Mouse (Mus musculus): ENCODE measurements around the gene Dusp3. TPM values are rescaled to one million over a fixed set of nuclear protein-coding genes. Genes with fewer than 3 reads are reported as not detected.

Gene Dusp3
- total RNA-seq, 2 experiments from 2014 or later, result 122 to 136 TPM

DNA sequence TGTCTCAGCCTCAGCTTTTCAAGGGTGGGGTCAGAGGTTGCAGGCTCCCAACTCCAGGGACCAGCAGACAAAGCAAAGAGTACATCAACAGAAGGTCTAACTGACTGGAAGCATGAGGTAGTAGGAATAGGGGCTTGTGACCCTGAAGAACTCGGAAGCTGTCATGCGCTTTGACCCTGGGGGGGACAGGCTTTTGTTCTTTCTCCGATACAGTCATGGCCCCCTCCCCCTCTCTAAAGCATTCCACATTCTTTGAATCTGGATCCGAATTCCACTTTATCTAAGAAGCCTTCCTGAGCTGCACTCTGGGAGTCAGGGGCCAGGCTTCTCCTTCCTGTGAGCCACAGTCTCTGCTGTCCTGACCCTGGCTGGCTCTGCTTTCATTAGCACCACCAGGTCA lies 54.8 kb downstream of the Dusp3 start:
- DNase-seq, result no peak

DNA sequence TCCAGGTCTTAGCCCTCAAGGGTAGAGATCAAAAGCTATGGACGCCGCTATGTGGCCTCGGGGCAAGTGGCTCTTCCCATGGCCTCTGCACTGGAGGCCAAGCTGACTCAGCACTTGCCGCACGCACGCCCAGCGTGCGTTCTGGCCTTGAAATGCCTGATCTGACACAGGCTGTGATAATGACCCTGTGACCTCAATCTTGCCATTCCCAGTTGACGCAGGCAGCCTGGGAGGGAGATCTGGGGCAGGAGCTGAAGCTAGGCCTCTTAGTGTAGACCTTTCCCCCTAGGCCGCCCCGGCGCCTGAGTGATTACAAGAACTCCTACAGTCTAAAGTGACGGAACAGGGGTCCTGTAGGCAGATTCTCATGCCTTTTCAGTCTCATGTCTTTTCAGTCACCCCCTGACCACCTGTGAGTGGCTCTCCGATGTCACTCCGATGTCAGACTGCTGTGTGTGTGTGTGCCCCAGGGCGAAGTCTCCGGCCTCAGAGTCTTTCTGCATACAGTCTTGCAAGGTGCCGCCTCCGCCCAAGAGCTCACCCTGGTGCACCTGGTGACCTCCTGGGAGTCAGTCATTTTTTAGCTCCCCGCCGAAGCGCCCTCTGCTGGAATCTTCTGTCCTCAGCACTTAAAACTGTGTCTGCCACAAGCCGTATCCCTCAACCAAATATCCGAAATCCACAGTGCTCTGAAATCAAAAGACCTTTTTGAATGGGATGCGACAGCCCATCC lies 58.6 kb downstream of the Dusp3 start:
- DNase-seq, result peak; percentile 36

DNA sequence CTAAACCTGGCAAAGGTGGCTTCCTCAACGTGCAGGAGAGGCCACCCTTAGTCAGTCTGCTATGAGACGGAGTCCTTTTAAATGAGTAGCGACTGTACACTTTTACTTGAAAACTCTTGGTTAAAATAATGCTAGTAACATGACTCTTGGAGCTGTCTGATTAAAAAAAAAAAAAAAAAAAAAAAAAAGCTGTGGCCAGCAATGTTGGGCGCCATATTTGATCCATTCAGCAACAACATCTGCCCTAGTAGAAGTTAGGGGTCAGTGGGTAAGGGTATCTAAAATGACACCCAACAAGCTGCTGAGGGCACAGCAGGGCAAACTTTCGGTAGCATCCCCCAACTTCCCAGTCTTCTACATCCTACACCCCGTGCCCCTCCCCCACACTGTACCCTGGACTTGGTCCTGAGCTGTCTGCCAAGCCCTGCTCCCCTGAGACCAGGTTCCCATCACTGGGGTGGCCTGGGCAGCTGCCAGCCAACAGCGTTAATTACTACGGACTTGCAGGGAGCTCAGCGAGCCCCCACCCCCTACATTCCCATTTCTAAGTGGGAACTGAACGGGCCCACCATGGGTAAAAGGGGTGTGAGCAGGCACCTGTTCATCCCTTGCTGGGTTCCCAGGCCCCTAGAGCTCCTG lies 59.7 kb downstream of the Dusp3 start:
- DNase-seq, result no peak

DNA sequence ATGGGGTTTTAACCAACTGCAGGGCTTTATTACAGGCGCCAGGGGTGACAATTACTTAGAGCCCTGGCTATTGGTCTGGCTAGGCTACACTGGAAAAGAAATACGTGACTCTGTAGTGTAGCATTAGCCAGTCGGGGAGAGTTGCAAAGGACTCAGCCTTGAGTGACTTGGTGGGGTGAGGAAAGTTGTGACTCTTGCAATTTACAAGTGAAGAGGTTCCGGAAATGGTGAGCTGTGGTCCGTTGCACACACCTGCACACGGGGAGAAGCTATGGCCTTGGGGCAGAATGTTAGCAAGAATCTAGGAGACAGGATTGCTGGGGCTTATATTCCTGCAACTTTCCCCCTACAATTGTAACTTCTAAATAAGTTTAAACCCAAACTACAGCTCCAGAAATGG lies 61.2 kb downstream of the Dusp3 start:
- no peak for DNase-seq

DNA sequence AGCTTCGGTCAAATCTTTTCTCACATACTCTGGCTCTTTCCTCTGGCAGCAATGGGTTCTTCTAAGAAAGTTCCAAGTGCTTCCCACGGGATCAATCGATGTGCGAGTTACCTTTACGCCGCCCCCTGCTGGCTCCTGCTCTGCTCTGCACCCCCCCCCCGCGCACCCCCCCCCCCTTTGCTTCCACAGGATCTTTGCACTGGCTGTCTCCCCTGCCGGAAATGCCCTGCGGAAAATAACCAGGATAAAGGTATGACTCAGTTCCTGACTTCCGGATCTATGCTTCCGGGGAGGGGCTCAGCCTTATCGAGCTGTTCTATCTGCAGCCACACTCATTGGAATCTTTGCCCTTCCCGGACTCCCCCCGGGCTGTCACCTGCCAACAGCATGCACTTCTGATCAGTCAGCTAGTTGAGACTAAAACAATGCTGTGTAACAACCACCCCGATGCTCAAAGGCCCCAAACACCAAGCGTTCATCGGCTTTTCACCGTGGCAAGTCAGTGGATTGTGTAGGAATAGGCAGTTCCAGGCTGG lies 62.3 kb downstream of the Dusp3 start:
- DNase-seq, result no peak

DNA sequence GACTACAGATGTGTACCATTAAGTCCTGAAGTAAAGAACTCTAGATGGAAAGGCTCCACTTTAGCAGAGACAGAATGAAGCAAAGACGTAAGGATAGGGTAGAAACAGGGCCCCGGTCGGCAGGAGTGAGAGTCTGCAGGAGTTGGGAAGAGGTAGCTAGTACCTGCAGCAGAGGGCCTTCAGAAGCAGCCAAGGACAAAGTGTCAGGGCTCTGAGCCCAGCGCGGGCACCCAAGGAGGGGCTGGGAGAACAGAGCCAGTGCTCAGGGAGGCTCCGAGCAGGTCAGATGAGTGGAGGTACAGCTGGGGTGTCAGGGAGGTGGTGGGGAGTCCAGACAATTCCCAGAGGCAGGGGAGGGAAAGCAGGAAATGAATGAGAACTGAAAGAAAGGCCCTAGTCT lies 62.8 kb downstream of the Dusp3 start:
- no peak for DNase-seq

DNA sequence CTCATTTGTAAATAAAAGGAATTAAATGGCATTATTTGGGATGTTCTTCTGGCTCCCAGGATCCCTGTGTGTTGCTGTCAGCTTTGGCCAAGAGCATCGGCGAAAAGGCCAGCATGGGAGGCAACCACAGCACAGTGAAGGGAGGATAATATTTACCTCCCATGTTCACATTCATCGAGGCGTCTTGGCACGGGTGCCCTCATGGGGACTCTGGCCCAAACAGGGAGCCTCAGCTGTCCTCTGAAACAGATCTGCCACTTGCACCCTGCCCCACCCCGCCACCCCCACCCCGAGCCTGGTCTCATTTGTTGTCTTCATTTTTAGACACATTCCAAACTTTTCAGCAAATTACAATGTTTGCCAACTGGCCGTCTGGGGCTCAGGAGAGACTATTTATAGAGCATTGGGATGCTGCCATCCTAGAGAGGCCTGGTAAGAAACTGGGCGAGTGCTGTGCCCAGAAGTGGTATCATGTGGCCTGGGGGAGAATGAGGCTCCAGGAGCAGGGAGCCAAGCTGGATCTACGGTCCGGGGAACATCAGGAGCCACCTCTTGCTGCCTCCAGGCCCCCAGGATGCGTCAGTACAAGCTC lies 65.4 kb downstream of the Dusp3 start:
- DNase-seq, result peak; percentile 39

Other genes starting within 250 kb of the Dusp3 start
- 1 to 10 TPM; 5.6 to 6.8 TPM for gene Etv4, start 201.6 kb downstream of the Dusp3 start, total RNA-seq (2021)
- 10 to 100 TPM; 11.7 to 12.3 TPM for gene Meox1, start 92.6 kb downstream of the Dusp3 start, total RNA-seq (2021)
- under 1 TPM in 1 of 2 experiments, not detected in 1; 0.41 TPM for gene Sost, start 20.0 kb downstream of the Dusp3 start, total RNA-seq (2021)
- not detected for gene Cfap97d1, start 2.7 kb downstream of the Dusp3 start, total RNA-seq (2021)
- 10 to 100 TPM; 76.8 to 83.7 TPM for gene Mpp3, start 41.4 kb upstream of the Dusp3 start, total RNA-seq (2021)
- gene Cd300lg, start 54.5 kb upstream of the Dusp3 start, total RNA-seq (2021), result 10 to 100 TPM; 18.0 to 20.4 TPM
- gene Mpp2, start 101.5 kb upstream of the Dusp3 start, total RNA-seq (2021), result 1 to 10 TPM; 1.1 to 1.5 TPM
- gene Ppy, start 114.3 kb upstream of the Dusp3 start, total RNA-seq (2021), result not detected
- not detected for gene Pyy, start 120.8 kb upstream of the Dusp3 start, total RNA-seq (2021)
- not detected for gene Nags, start 158.5 kb upstream of the Dusp3 start, total RNA-seq (2021)
- 10 to 100 TPM; 13.7 to 15.9 TPM for gene Tmem101, start 169.4 kb upstream of the Dusp3 start, total RNA-seq (2021)
- 10 to 100 TPM; 83.1 to 84.4 TPM for gene Lsm12, start 198.3 kb upstream of the Dusp3 start, total RNA-seq (2021)
- 10 to 100 TPM; 32.2 to 34.6 TPM for gene G6pc3, start 202.6 kb upstream of the Dusp3 start, total RNA-seq (2021)
- gene Hdac5, start 243.2 kb upstream of the Dusp3 start, total RNA-seq (2021), result 10 to 100 TPM; 68.5 to 86.9 TPM